Mouse (Mus musculus): ENCODE measurements around the gene Prkd1.

DNA sequence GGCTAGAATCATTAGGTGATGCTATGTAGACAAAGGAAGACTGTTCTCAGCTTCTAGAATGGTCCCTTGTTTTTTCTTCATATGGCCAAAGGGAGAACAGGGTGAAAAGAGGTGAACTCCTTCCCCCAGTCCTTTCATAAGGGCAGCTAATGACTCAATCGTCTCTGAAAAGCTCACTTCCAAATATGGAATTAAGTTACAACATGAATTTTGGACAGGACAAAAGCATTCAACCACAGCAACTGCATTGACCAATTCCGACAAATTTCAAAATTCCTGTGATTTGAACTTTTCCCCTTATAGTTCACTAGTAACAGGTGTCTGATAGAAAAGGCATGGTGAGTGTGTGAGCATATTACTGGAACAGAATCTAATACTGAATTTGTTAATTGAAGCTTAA, 124.8 kb downstream of the Prkd1 start:
- TF ChIP-seq POLR2A (IDR thresholded peaks at IDR 0.05; ENCODE audit: extremely low read depth, insufficient read depth, low read length) (no peak), CTCF (IDR thresholded peaks at IDR 0.05; ENCODE audit: low read depth, low read length) (no peak)
